Mouse (Mus musculus) cerebellum, adult 2 months (tissue): ENCODE data around the gene Gm38431. TPM values are rescaled to one million over a fixed set of nuclear protein-coding genes. Genes with fewer than 3 reads are reported as not detected.
A peak's percentile ranks its signal among the peaks of the same experiment; 100 is the strongest.
"Not testable (repeated sequence)": the region's sequence is repeated elsewhere in the genome, so short reads cannot be mapped to it uniquely, and the experiment has no call there.

Source experiments
- DNase-seq, 2 experiments: peaks; one replicate each; pipeline ENCODE4 v3.0.0; 2021
- H3K27ac ChIP-seq: fragments of 200-500 bp; 2 replicates; pipeline ENCODE4 v1.5.1; 2012; ENCODE audit warnings: low read length, control low read depth, inconsistent platforms; ENCODE audit not compliant: insufficient read depth
- H3K27me3 ChIP-seq: fragments of 200-500 bp; 2 replicates; pipeline ENCODE4 v1.6.1; 2012; ENCODE audit warnings: inconsistent platforms, mild to moderate bottlenecking, low read length, moderate library complexity; ENCODE audit not compliant: control insufficient read depth, insufficient read depth
- H3K4me1 ChIP-seq: fragments of 200-500 bp; 2 replicates; pipeline ENCODE4 v1.6.1; 2011; ENCODE audit warnings: low read length; ENCODE audit not compliant: control insufficient read depth, insufficient read depth
- H3K4me3 ChIP-seq: fragments of 200-500 bp; replicated peaks from 2 replicates; pipeline ENCODE3; 2011; ENCODE audit warnings: mild to moderate bottlenecking, low read depth, low read length, control low read depth; ENCODE audit not compliant: insufficient read depth
- CTCF ChIP-seq: fragments of 200-500 bp; IDR thresholded peaks from 2 replicates; pipeline ENCODE4 v1.5.1; 2011; ENCODE audit warnings: low read depth, mild to moderate bottlenecking, control low read depth, low read length, moderate library complexity, borderline replicate concordance; ENCODE audit not compliant: insufficient read depth
- POLR2A ChIP-seq: fragments of 200-500 bp; IDR thresholded peaks from 2 replicates; pipeline ENCODE4 v1.6.1; 2011; ENCODE audit warnings: low read length, control low read depth, borderline replicate concordance; ENCODE audit not compliant: insufficient read depth
- WGBS: fragments of 180-500 bp; shearing (Covaris S2); methylation state at CpG from one replicate; pipeline ENCODE4 v1.1.7; 2018; 5-methylcytosine and 5-hydroxymethylcytosine counted together
- polyA plus RNA-seq: library from polyadenylated mRNA; depleted of rRNA; stranded (reverse); fragments of >200 nt; gene quantifications from 2 replicates; pipeline ENCODE4 v1.2.3, GENCODE M21; 2012

Gm38431 gene
- polyA plus RNA-seq, 1 experiment: 2.6 TPM

GRCm38 (mm10) chr9:21045235-21045634 is 46.6 kb downstream of the Gm38431 start:
- 74% methylated on average over 3 of the region's 3 CpGs for WGBS
- TF ChIP-seq CTCF (no peak), POLR2A (no peak)
- DNase-seq: no peak

GRCm38 (mm10) chr9:21044785-21045184 is 47.0 kb downstream of the Gm38431 start:
- not testable (repeated sequence) for H3K4me1 ChIP-seq, H3K4me3 ChIP-seq, H3K27me3 ChIP-seq, H3K27ac ChIP-seq, DNase-seq
- 36% methylated on average over 1 of the region's 1 CpGs for WGBS

More at GRCm38 (mm10) chr9:21045235-21045634, 46.6 kb downstream of the Gm38431 start:
- Histone ChIP-seq H3K4me3 (no peak overlapping the region), H3K27ac (no peak overlapping the region), H3K27me3 (no peaks in the 10 kb centered on the region), H3K4me1 (no peaks in the 10 kb centered on the region)

- no peak overlapping the region for H3K27ac ChIP-seq
- WGBS: 83% methylated on average over 4 of the region's 4 CpGs
- DNase-seq: no peak
- H3K4me1 ChIP-seq: no peaks in the 10 kb centered on the region
- TF ChIP-seq POLR2A: no peak
- TF ChIP-seq CTCF: no peak
- no peaks in the 10 kb centered on the region for H3K27me3 ChIP-seq
- H3K4me3 ChIP-seq: no peak overlapping the region
These were observed 48.2 kb downstream of the Gm38431 start for GRCm38 (mm10) chr9:21043563-21043962.

- Histone ChIP-seq H3K27me3 (no peaks in the 10 kb centered on the region; the same call in 1 of the 2 replicates), H3K4me1 (no peaks in the 10 kb centered on the region), H3K27ac (no peak overlapping the region), H3K4me3 (no peak overlapping the region)
- no peak for DNase-seq
- 50% methylated on average over 4 of the region's 4 CpGs for WGBS
- TF ChIP-seq CTCF (no peak), POLR2A (no peak)
These were observed 50.5 kb downstream of the Gm38431 start for GRCm38 (mm10) chr9:21041308-21041707.

- Histone ChIP-seq H3K4me1 (no peaks in the 10 kb centered on the region), H3K27ac (no peak overlapping the region), H3K4me3 (no peak overlapping the region), H3K27me3 (no peaks in the 10 kb centered on the region; the same call in 1 of the 2 replicates)
- 72% methylated on average over 3 of the region's 3 CpGs for WGBS
- TF ChIP-seq CTCF: no peak
- TF ChIP-seq POLR2A: no peak
- no peak for DNase-seq
These were observed 52.0 kb downstream of the Gm38431 start for GRCm38 (mm10) chr9:21039779-21040178.

GRCm38 (mm10) chr9:21037481-21037891 is 54.3 kb downstream of the Gm38431 start:
- TF ChIP-seq POLR2A: no peak
- no peak for TF ChIP-seq CTCF
- no peak for DNase-seq
- under 1% methylated on average over 31 of the region's 31 CpGs for WGBS
- H3K27me3 ChIP-seq: no peaks in the 10 kb centered on the region; the same call in 1 of the 2 replicates
- no peak overlapping the region for H3K27ac ChIP-seq
- peak overlapping the region; percentile 11 for H3K4me3 ChIP-seq
- peaks cover 5% of the 10 kb centered on the region; the same call in 1 of the 2 replicates for H3K4me1 ChIP-seq

GRCm38 (mm10) chr9:21036666-21037065 is 55.1 kb downstream of the Gm38431 start:
- Histone ChIP-seq H3K4me3 (no peak overlapping the region), H3K4me1 (peaks cover 5% of the 10 kb centered on the region; the same call in 1 of the 2 replicates), H3K27me3 (no peaks in the 10 kb centered on the region; the same call in 1 of the 2 replicates), H3K27ac (no peak overlapping the region)
- no peak for DNase-seq
- 4% methylated on average over 22 of the region's 22 CpGs for WGBS
- TF ChIP-seq POLR2A: no peak

GRCm38 (mm10) chr9:21036161-21036560 is 55.6 kb downstream of the Gm38431 start:
- WGBS: 18% methylated on average over 20 of the region's 20 CpGs
- no peak for DNase-seq
- H3K27ac ChIP-seq: no peak overlapping the region
- TF ChIP-seq CTCF: no peak
- no peak for TF ChIP-seq POLR2A
- no peaks in the 10 kb centered on the region; the same call in 1 of the 2 replicates for H3K27me3 ChIP-seq
- no peak overlapping the region for H3K4me3 ChIP-seq
- peaks cover 5% of the 10 kb centered on the region; the same call in 1 of the 2 replicates for H3K4me1 ChIP-seq

- DNase-seq: no peak
- WGBS: 38% methylated on average over 9 of the region's 9 CpGs
- H3K4me3 ChIP-seq: no peak overlapping the region
- no peaks in the 10 kb centered on the region; the same call in 1 of the 2 replicates for H3K27me3 ChIP-seq
- no peak overlapping the region for H3K27ac ChIP-seq
- H3K4me1 ChIP-seq: peaks cover 5% of the 10 kb centered on the region; the same call in 1 of the 2 replicates
- no peak for TF ChIP-seq POLR2A
- no peak for TF ChIP-seq CTCF
These were observed 56.2 kb downstream of the Gm38431 start for GRCm38 (mm10) chr9:21035586-21035985.
